Mouse (Mus musculus) hindbrain, embryonic 10.5 days (tissue): ENCODE measurements at regions not wholly inside any gene's neighbourhood (a gene's known extent, or its start where the extent isn't known, plus 50 kb on each side); places are given as distances from the start of the nearest gene placed in this dataset.

ENCODE experiments used
- DNase-seq: peaks from one replicate; pipeline ENCODE4 v3.0.0-alpha.2; 2017; ENCODE audit warnings: low spot score
- H3K27ac ChIP-seq: fragments of 300-500 bp; sonication (generic); 2 replicates; pipeline ENCODE4 v1.5.1; 2016; ENCODE audit warnings: mild to moderate bottlenecking, moderate library complexity
- H3K27me3 ChIP-seq: fragments of 300-500 bp; sonication (generic); 2 replicates; pipeline ENCODE4 v1.6.1; 2016; ENCODE audit warnings: mild to moderate bottlenecking; ENCODE audit not compliant: poor library complexity, insufficient read depth, severe bottlenecking
- H3K36me3 ChIP-seq: fragments of 300-500 bp; sonication (generic); 2 replicates; pipeline ENCODE4 v1.6.1; 2016; ENCODE audit warnings: mild to moderate bottlenecking, moderate library complexity
- H3K4me1 ChIP-seq: fragments of 300-500 bp; sonication (generic); replicated peaks from 2 replicates; pipeline ENCODE4 v1.6.1; 2016; ENCODE audit warnings: mild to moderate bottlenecking
- H3K4me3 ChIP-seq: fragments of 300-500 bp; sonication (generic); 2 replicates; pipeline ENCODE4 v1.5.1; 2016; ENCODE audit warnings: mild to moderate bottlenecking, moderate library complexity
- H3K9me3 ChIP-seq: fragments of 300-500 bp; sonication (generic); 2 replicates; pipeline ENCODE4 v1.6.1; 2016; ENCODE audit warnings: mild to moderate bottlenecking, moderate library complexity
- WGBS: fragments of 180-500 bp; shearing (Covaris S2); methylation state at CpG from one replicate; pipeline ENCODE4 v1.1.7; 2016; 5-methylcytosine and 5-hydroxymethylcytosine counted together

- no peak overlapping the region for H3K27ac ChIP-seq
- H3K4me3 ChIP-seq, result no peak overlapping the region
- no peaks in the 10 kb centered on the region for H3K36me3 ChIP-seq
- 89% methylated on average over 2 of the region's 2 CpGs for WGBS
- H3K4me1 ChIP-seq, result no peaks in the 10 kb centered on the region
- no peak for DNase-seq
- H3K27me3 ChIP-seq, result no peaks in the 10 kb centered on the region
- no peaks in the 10 kb centered on the region for H3K9me3 ChIP-seq
Measured at GRCm38 (mm10) chr12:70640186-70640585, 185.1 kb upstream of the Frmd6 start.

GRCm38 (mm10) chr12:70644910-70645309, 180.4 kb upstream of the Frmd6 start:
- Histone ChIP-seq H3K27ac (no peak overlapping the region), H3K9me3 (no peaks in the 10 kb centered on the region), H3K36me3 (no peaks in the 10 kb centered on the region), H3K4me1 (no peaks in the 10 kb centered on the region), H3K27me3 (no peaks in the 10 kb centered on the region), H3K4me3 (no peak overlapping the region)
- no peak for DNase-seq
- 77% methylated on average over 2 of the region's 2 CpGs for WGBS

- no peaks in the 10 kb centered on the region for H3K27me3 ChIP-seq
- H3K27ac ChIP-seq, result no peak overlapping the region
- no peaks in the 10 kb centered on the region for H3K4me1 ChIP-seq
- no peak overlapping the region for H3K4me3 ChIP-seq
- no peaks in the 10 kb centered on the region for H3K36me3 ChIP-seq
- 71% methylated on average over 3 of the region's 3 CpGs for WGBS
- H3K9me3 ChIP-seq, result no peaks in the 10 kb centered on the region
- no peak for DNase-seq
Measured at GRCm38 (mm10) chr12:70645407-70645806, 179.9 kb upstream of the Frmd6 start.

GRCm38 (mm10) chr12:70647516-70647915, 177.8 kb upstream of the Frmd6 start:
- no peak overlapping the region for H3K4me3 ChIP-seq
- no peaks in the 10 kb centered on the region for H3K36me3 ChIP-seq
- no peak overlapping the region for H3K27ac ChIP-seq
- H3K4me1 ChIP-seq, result no peaks in the 10 kb centered on the region
- no peaks in the 10 kb centered on the region for H3K27me3 ChIP-seq
- no peaks in the 10 kb centered on the region for H3K9me3 ChIP-seq
- no peak for DNase-seq
- WGBS, result 55% methylated on average over 6 of the region's 6 CpGs

GRCm38 (mm10) chr12:70648179-70648811, 177.0 kb upstream of the Frmd6 start:
- H3K36me3 ChIP-seq, result no peaks in the 10 kb centered on the region

GRCm38 (mm10) chr12:70648812-70649188, 176.5 kb upstream of the Frmd6 start:
- Histone ChIP-seq H3K36me3 (no peaks in the 10 kb centered on the region), H3K4me1 (no peaks in the 10 kb centered on the region), H3K27ac (no peak overlapping the region), H3K9me3 (no peaks in the 10 kb centered on the region), H3K4me3 (no peak overlapping the region), H3K27me3 (no peaks in the 10 kb centered on the region)
- no peak for DNase-seq
- 92% methylated on average over 1 of the region's 1 CpGs for WGBS

More at GRCm38 (mm10) chr12:70648179-70648811, 177.0 kb upstream of the Frmd6 start:
- Histone ChIP-seq H3K4me1 (no peaks in the 10 kb centered on the region), H3K27me3 (no peaks in the 10 kb centered on the region), H3K4me3 (no peak overlapping the region), H3K27ac (no peak overlapping the region), H3K9me3 (no peaks in the 10 kb centered on the region)
- no peak for DNase-seq
- 88% methylated on average over 6 of the region's 6 CpGs for WGBS

GRCm38 (mm10) chr12:70649691-70650090, 175.6 kb upstream of the Frmd6 start:
- H3K4me3 ChIP-seq, result no peak overlapping the region
- H3K4me1 ChIP-seq, result no peaks in the 10 kb centered on the region
- no peaks in the 10 kb centered on the region for H3K27me3 ChIP-seq
- 86% methylated on average over 2 of the region's 2 CpGs for WGBS
- H3K36me3 ChIP-seq, result no peaks in the 10 kb centered on the region
- no peak for DNase-seq
- no peak overlapping the region for H3K27ac ChIP-seq
- H3K9me3 ChIP-seq, result no peaks in the 10 kb centered on the region

- H3K9me3 ChIP-seq, result no peaks in the 10 kb centered on the region
- DNase-seq, result no peak
- H3K27me3 ChIP-seq, result no peaks in the 10 kb centered on the region
- H3K4me3 ChIP-seq, result no peak overlapping the region
- H3K36me3 ChIP-seq, result no peaks in the 10 kb centered on the region
- 83% methylated on average over 4 of the region's 4 CpGs for WGBS
- no peak overlapping the region for H3K27ac ChIP-seq
- H3K4me1 ChIP-seq, result no peaks in the 10 kb centered on the region
Measured at GRCm38 (mm10) chr12:70650470-70650869, 174.8 kb upstream of the Frmd6 start.

- no peak for DNase-seq
Measured at GRCm38 (mm10) chr12:70652751-70653150, 172.6 kb upstream of the Frmd6 start.

GRCm38 (mm10) chr12:70653971-70654370, 171.3 kb upstream of the Frmd6 start:
- H3K36me3 ChIP-seq, result no peaks in the 10 kb centered on the region
- no peak overlapping the region for H3K27ac ChIP-seq
- no peaks in the 10 kb centered on the region for H3K27me3 ChIP-seq
- H3K4me1 ChIP-seq, result 0 out of 2 replicates have a peak, but pooled peaks cover 4% of the 10 kb centered on the region
- H3K9me3 ChIP-seq, result no peaks in the 10 kb centered on the region
- no peak for DNase-seq
- H3K4me3 ChIP-seq, result no peak overlapping the region
- 90% methylated on average over 8 of the region's 8 CpGs for WGBS

More at GRCm38 (mm10) chr12:70652751-70653150, 172.6 kb upstream of the Frmd6 start:
- Histone ChIP-seq H3K4me1 (0 out of 2 replicates have a peak, but pooled peaks cover 4% of the 10 kb centered on the region), H3K4me3 (no peak overlapping the region), H3K36me3 (no peaks in the 10 kb centered on the region), H3K27me3 (no peaks in the 10 kb centered on the region), H3K9me3 (no peaks in the 10 kb centered on the region), H3K27ac (no peak overlapping the region)
- WGBS, result 87% methylated on average over 3 of the region's 3 CpGs

GRCm38 (mm10) chr12:70654546-70654945, 170.8 kb upstream of the Frmd6 start:
- Histone ChIP-seq H3K27ac (no peak overlapping the region), H3K27me3 (no peaks in the 10 kb centered on the region), H3K4me3 (no peak overlapping the region), H3K36me3 (no peaks in the 10 kb centered on the region), H3K4me1 (0 out of 2 replicates have a peak, but pooled peaks cover 4% of the 10 kb centered on the region), H3K9me3 (no peaks in the 10 kb centered on the region)
- no peak for DNase-seq
- WGBS, result 93% methylated on average over 3 of the region's 3 CpGs

GRCm38 (mm10) chr12:70655411-70655811, 169.9 kb upstream of the Frmd6 start:
- no peaks in the 10 kb centered on the region for H3K27me3 ChIP-seq
- no peaks in the 10 kb centered on the region for H3K36me3 ChIP-seq
- 85% methylated on average over 2 of the region's 2 CpGs for WGBS
- no peaks in the 10 kb centered on the region for H3K9me3 ChIP-seq
- 0 out of 2 replicates have a peak, but pooled peaks cover 4% of the 10 kb centered on the region for H3K4me1 ChIP-seq
- H3K4me3 ChIP-seq, result no peak overlapping the region
- no peak for DNase-seq
- H3K27ac ChIP-seq, result no peak overlapping the region

- Histone ChIP-seq H3K27me3 (no peaks in the 10 kb centered on the region), H3K9me3 (no peaks in the 10 kb centered on the region), H3K36me3 (no peaks in the 10 kb centered on the region), H3K4me1 (0 out of 2 replicates have a peak, but pooled peaks cover 4% of the 10 kb centered on the region), H3K27ac (no peak overlapping the region), H3K4me3 (no peak overlapping the region)
- WGBS, result 78% methylated on average over 8 of the region's 8 CpGs
- DNase-seq, result no peak
Measured at GRCm38 (mm10) chr12:70655900-70656544, 169.3 kb upstream of the Frmd6 start.
